Mouse (Mus musculus): ENCODE results near the gene Bcl7a.

Bcl7a gene

DNA sequence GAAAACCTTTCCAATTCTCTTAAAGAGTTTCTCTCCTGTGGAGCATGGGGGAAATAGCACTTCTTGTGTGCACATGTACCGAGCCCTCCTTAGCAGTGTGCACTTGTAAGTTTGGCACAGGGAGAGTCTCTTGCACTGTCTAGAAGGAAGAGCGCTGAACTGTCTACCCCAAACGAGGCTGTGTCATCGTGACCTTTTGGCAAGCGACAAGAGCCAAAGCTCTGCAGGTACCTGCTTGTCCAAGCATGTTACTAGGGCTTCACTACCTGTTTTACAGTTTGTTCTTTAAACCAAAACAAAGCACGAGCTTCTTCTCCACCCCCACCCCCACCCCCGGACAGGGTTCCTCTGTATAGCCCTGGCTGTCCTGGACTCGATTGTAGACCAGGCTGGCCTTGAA lies 15.9 kb upstream of the Bcl7a start:
- DNase-seq (ENCODE audit: low spot score) = no peak

DNA sequence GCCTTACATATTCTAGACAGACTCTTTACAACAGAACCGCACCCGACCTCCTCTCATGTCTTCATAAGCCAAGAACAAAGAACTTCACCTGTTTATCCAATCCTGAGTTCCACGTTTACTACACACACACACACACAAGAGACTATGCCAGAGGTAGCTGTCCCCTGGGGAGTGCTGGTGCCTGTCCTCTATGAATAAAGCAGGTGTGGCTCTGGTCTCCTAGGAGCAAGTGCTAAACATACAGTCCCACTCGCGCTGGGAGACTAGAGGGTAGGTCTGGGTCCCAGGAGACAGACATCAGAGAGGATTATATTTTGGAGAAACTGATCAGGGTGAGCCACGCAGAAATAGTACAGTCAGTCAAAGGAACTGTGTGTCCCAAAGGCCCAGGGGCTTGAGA lies 10.1 kb upstream of the Bcl7a start:
- no peak for DNase-seq (ENCODE audit: low spot score)

DNA sequence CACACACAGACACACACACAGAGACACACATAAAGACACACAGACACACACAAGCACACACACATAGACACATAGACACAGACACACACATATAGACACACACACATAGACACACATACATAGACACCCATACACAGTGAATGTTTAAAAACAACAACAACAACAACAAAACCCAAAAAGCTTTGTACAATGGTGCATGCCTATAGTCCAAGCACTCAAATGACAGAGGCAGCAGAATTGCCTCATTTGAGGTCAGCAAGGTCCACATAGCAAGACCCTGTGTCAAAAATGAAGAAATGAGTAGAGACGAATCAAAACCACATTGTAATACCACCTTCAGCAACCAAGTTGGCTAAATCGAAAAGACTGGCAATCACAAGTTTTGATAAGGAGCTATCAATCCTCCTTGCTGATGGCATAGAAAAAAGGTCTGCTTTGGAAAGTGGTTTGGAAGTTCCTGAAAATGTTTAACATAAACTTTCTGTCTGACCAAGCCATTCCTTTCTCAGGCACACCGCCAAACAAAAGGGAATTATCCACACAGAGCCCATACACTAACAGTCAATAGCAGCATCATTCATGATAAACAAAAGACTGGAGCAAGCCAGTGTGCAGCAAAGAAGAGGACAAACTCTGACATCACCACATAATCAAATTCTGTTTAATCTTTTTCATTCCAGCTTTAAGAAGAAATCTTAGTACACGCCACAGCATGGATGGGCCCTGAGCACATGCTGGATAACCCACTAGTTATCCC lies 7.3 kb upstream of the Bcl7a start:
- no peak for DNase-seq (ENCODE audit: low spot score)

DNA sequence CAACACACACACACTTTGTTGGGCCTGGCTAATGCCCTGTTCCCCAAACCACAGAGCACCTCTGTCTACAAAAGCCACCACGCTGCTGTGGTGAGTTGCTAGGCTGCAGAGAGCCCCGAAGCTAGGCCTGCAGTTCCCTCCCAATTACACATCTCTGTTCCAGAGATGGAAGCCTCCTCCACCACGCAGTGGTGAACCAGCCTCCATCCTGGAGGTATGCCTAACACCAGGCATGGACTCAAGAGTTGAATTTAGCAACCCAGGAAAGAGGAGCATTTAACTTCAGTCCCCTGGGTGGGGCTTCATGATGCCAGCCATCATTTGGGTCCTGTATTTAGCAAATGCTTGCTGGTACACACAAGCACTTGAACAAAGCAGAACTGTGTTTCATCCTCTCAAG lies 5.2 kb upstream of the Bcl7a start:
- DNase-seq (ENCODE audit: low spot score) = no peak

DNA sequence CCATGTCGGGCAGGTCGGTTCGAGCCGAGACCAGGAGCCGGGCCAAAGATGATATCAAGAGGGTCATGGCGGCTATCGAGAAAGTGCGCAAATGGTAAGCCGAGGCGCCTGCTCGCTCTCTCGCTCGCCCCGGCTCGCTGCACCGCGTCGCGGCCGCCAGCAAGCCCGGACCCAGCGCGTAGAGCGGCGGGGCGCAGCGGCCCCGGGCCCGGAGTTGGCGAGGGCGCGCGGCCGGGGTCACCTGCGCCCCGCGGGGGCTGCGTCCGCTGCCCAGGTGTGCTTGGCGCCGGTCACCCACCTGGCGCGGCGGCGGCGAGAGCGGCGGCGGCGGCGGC lies 961 bp downstream of the Bcl7a start:
- DNase-seq (ENCODE audit: low spot score) = no peak

DNA sequence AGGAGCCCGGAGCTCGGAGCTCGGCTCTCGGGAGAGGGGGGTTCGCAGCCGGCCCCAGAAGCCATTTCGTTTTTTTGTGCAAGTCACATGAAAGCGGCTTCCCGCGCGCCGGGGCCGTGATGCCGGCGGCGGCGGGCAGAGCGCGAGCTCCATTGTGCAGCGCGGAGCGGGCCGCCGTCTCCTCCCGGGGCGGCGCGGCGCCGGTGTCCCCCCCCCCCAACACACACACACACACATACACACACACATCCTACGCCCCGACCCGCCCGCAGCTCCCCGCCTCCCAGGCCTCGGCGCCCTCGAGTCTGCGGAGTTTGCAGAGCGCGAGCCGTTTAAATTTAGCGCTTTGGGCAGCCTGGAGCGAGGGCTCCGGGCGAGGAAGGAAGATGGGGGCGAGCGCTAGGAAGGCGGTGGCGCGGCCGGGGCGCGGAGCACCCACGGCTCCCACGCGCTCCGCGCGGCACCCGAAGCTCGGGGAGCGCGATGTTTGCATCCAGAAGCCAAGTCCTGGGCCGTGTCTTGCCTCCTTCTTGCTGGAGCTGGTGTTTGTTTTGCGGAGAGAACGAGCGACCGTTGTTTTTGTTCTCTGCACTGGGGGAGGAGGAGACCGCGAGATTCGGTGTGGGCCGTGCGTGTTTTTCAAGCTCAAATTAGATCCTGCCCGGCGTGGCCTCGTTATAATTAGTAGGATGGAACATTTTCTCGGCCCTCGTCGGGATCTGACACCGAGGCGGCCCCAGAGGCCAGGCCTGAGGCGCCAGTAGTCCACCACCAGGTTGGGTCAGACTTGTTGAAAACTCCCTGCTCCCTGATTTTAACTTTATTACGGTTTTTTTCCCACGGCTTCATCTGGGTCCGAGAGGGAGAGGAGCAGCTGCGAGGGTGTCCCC lies 1.6 kb downstream of the Bcl7a start:
- peak; percentile 39 for DNase-seq (ENCODE audit: low spot score)

DNA sequence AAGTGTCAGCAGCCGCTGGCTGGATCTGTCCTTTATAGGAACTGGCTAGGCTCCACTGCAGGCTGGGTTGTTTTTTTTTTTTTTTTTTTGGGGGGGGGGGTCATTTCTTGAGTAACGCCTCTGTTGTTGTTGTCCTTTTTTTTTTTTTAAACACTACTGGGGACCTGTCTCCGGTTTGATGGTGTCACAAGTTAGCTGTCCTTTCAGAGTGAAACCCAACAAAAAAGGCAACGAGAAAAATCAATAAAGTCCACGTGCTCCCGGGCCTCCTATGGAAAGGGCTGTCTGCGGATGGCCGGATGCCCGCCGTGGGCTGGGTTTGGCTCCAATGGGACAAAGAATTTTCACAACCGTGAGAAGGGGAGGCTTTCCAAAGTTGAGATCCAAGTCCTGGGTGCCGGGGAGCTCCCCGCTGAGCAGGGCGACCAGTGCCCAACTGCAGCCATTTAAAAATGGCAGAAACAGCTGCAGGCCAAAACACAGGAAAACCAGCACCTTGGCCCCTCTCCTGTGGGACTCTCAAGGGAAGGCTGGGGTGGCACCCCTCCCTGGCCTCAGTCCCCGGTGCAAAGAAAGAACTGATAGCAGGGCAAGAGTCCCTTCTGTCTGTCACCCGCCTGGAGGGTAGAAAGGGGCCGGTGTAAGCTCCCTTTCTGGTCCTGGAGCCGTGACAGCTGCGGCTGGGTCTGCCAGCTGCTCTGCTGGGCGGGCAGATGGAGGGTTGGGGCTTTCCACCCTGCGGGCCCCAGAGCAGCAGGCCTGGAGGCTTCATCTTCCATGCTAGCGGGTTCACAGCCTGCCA lies 2.4 kb downstream of the Bcl7a start:
- peak; percentile 44 for DNase-seq (ENCODE audit: low spot score)

DNA sequence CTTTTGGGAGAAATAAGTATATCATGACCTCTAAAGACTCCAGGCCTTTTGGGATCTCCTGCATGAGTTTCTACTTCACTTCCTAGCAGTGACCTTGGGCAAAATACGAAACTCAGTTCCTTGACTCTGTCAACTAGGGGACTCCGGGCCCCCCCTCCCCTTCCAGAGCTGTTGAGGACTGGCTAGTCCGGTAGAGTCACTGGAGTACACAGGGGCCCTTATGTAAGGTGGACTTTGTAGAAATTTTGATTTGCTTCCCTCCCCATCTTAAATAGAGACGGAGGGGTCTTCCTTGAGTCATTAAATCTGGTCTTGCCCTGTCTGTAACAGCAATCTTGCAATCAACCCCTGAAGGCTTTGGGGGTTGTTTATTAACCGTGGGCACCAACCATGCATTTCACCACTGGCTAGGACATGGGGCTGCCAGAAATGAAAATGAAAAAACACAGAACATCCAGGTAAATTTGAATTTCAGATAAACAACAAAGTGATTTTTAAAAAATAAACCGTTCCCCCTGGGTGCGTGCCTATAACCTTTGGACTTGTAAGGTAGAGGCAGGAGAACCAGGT lies 3.2 kb downstream of the Bcl7a start:
- DNase-seq (ENCODE audit: low spot score) = no peak

DNA sequence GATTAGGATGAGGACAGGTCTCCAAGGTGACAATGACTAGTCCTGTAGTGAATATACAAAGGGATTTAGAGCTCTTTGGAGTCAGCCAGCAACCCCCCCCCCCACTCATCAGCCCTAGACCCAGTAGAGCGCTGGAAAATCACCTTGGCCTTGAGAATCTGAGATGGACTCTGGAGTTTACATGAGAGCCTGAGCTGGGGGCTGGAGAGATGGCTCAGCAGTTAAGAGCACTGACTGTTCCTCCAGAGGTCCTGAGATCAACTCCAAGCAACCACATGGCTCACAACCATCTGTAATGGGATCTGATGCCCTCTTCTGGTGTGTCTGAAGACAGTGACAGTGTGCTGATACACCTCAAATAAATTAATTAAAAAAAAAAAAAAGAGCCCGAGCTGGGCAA lies 4.4 kb downstream of the Bcl7a start:
- DNase-seq (ENCODE audit: low spot score) = no peak

DNA sequence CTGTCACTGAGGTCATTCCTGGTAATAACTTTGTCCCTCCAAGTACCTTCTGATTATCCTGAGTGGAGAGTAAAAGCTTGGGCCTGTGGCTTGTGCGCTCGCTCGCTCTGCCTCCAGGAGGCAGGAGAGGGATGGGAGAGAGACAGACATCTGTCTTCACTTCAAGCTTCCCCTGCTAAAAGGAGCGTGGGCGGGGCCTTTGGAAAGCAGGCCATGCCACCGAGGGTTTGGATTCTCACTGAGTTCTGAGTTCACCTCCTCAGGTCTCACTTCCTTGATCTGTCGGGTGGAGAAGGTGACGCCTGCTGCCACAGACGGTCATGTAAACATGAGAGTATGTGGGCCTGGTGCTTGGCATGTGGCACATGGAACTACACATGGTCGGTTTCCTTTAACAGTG lies 6.8 kb downstream of the Bcl7a start:
- DNase-seq (ENCODE audit: low spot score) = no peak

DNA sequence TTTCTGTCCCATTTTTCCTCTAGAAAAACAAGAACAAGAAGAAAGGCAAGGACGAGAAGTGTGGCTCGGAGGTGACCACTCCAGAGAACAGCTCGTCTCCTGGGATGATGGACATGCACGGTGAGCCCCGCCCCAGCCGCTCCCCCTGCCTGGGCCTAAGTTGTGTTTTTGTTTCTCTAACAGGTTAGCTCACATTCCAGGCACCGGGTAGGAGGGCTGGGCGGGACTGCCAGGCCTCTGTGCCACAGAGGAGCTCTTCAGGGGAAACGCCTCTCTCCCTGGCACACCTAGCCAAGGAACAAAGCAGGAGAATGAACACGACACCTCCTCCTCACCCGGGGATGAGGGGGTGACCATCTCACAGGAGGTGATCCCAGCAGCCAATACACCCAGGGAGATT lies 12.3 kb downstream of the Bcl7a start:
- no peak for DNase-seq (ENCODE audit: low spot score)

DNA sequence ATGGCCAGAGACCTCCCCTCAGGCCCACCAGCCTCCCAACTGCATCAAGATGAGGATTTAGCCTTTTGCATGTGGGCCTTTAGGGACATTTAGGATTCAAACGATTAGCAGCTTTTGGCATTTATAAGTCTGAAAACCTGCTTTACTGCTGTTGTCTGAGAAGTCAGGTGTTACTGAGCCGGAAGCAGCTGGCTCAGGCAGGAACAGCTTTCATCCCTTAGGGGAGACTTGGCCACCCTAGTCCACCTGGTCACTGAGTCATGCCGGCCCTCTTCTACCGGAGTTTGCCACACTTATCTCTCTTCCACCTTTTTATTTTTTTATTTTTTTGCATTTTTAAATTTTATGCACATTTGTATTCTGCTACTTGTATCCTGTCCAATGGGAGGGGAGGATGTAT lies 13.6 kb downstream of the Bcl7a start:
- no peak for DNase-seq (ENCODE audit: low spot score)

DNA sequence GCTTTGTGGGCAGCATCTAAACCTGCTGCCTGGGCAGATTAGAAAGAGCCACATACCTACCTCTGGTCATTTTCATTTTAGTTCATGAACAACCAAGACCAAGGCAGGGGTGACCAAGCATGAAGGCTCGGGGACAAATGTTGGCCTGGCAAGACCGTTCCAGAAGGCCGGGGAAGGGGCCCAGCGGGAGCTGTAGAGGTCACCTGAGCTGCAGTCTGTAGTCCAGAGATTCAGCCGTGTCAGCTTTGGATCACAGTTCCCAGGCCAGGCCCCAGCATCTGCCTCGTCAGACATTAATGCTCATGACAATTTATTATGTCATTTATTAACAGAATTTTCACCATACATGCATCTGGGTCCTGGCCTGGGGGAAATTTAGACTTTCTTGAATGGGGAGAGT lies 15.8 kb downstream of the Bcl7a start:
- no peak for DNase-seq (ENCODE audit: low spot score)

DNA sequence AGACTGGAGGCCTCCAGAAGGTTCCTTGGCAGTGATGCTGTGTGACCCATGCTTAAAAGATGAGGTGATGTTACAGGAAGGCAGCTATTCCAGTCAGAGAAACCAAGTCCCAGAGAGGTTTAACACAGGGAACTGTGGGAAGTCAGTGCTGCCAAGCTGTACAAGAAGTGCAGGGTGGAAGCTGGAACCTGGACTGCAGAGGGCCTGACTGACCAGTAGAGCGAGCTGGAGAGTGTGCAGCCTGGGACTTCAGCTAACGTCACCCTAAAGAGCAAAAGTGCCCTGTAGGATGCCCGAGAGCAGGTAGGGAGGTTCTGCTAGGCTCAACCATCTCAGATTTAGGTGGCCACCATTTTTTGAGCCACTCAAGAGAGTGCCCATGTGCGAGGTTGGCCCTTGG lies 19.3 kb downstream of the Bcl7a start:
- DNase-seq (ENCODE audit: low spot score) = no peak

DNA sequence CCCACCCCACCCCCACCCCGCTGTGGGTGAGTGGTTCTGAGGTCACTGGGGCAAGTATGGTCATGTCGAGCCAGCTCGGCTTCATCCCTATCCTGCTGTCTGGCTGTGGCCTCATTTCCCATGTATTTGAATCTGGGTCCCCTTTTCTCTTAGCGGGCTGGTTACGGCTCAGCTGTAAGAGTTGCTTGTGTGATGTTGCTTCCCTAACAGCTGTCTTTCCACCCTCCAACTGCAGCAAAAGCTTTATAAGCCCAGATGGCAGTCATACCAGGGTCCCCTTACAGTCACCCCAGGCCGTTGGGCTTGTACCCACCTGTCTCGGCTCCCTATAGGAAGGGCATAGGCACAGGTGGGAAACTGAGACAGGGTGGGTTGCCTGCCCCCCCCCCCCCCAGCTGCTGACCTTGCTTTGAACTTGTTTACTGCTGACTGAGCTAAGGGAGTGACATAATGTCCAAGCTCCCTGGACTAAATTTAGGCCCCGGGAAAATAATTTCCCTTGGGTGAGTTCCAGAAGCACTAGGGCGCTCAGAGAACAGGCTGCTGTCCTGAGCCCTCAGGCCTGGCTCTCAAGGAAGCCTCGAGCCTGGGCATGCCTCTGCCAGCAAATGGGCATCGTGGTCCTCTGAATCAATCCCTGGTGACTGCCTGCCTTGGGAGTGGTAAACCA lies 20.8 kb downstream of the Bcl7a start:
- no peak for DNase-seq (ENCODE audit: low spot score)

DNA sequence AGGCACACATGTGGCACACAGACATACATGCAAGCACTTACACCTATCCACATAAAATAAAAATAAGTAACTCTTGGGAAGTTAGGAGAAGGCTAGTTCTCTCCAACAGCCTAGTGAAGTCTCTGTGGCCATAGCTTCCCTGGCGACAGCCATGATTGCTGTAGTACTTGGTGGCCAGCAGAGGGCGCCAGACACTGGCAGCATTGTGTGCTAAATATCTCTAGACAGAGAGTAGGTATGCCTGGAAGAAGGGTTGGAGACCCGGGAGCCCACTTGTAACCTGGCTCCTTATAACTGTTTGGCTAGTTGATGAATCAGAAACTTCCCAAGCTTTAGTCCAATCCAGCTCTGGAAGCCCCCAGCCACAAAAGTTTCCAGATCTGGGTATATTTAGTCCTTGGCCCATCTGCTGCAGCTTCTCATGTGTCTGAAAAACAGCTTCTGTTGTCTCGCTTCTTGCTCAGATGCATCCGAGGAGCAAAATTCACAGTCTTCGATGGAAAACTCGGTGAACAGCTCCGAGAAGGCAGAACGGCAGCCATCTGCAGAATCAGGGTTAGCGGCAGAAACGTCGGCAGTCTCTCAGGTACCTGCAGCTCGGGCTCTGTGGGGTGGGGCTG lies 25.3 kb downstream of the Bcl7a start:
- no peak for DNase-seq (ENCODE audit: low spot score)

DNA sequence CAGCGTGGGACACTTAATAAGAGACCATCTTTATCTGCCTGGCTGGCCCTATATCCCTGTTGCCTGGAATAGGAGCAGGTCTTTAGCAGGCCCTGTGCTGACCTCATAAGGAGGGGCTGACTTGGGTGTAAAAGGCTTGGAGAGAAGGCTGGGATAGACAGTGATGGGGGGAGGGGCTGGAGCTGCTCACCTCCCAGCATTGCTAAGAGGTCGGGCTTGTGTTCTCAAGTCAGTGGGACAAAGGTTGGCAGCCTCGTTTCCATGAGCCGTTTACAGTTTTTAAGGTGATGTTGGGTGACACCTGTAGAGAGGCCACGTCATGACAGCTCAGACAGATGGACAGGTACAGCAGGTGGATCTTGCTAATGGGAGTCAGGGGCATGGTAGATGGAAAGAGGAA lies 26.4 kb downstream of the Bcl7a start:
- DNase-seq (ENCODE audit: low spot score) = no peak

DNA sequence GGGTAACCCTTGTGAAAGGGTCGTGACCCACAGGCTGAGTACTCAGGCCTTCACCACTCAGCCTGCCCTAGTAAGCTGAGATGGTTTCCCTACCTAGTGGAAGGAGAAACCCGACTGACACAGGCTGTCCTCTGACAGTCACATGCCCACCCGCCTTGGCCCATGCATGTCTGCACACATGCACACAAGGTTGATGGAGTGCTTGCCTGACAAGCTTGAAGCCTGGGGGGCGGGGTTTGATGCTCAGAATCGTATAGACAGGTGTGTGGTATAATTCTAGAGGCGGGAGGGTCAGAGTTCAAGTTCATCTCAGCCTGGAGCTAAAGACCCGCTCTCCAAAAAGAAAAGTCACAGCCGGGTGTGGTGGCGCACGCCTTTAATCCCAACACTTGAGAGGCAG lies 31.6 kb downstream of the Bcl7a start:
- no peak for DNase-seq (ENCODE audit: low spot score)

DNA sequence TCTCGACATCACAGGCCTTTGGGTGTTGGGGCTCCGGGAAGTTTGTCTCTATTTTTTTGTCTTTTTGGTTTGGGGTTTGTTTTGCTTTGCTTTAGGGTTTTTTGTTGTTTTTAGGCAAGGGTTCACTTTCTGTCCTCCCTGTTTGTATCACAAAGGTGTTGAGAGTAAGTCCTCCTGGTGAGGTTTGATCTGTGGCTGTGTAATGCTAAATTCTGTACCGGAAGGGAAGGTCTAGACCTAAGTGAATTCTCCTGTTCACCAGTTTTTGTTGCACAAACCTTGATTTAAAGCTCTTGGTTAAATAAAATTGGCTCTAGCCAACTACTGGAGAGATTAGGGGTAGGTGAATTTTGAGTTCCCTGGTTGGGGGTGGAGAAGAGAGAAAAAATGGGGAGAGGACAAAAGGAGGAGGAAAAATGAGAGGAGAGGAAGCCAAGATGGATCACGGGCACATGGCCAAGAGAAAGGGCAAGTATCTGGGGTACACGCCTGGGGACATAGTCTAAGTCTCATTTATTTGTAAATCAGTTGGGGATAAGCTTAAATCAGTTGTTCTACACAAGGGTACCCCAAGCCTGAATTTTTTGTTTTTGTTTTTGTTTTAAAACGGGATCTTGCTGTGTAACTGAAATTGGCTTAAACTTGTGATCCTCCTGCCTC lies 32.3 kb downstream of the Bcl7a start:
- DNase-seq (ENCODE audit: low spot score) = no peak

DNA sequence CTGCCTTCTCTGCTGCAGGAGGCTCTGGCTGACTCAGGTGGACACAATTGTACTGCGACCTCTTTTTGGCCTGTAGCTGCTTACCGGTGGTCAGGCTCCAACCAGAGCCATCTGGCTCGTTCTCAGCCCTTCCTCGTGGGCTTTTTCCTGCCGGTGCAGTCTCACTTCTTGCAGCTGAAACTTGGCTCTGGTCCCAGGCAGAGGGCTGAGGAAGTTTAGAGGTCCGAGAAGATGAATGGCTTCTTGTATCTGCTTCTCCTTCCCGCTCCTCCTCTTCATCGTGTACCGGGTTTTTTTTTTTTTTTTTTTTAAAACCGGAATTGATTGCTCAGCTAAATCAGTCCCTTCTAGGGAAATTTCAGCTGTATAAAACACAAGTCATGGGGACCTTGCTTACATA lies 32.9 kb downstream of the Bcl7a start:
- DNase-seq (ENCODE audit: low spot score) = peak; percentile 43
